Mouse (Mus musculus): ENCODE data around the gene Eef1a2. TPM values are rescaled to one million over a fixed set of nuclear protein-coding genes. Genes with fewer than 3 reads are reported as not detected.

Eef1a2 gene
- 219 and 425 TPM in 2 replicates for polyA plus RNA-seq (2021; fragmentation: Nextera tagmentation)
- long read RNA-seq, experiment 1, transcript Eef1a2-201 (8 exons, 2,084 nt), result major isoform, 6 of 14 reads
- long read RNA-seq, experiment 1, partial matches to known transcripts, result 7 of 14 reads
- long read RNA-seq, experiment 1, other reads (novel, unspliced or antisense), result 1 of 14 reads
- long read RNA-seq, experiment 2, partial matches to known transcripts, result 12 of 13 reads
- long read RNA-seq, experiment 2, other reads (novel, unspliced or antisense), result 1 of 13 reads

GRCm38 (mm10) chr2:181156248-181157121, at the start of gene Eef1a2:
Eef1a2 (minus strand) TSS chr2:181157014.

GRCm38 (mm10) chr2:181202422-181202821, 45.6 kb upstream of the Eef1a2 start, which contains the start of gene Ptk6:
Ptk6 (minus strand) TSS chr2:181202789.

GRCm38 (mm10) chr2:181187121-181188000, 30.5 kb upstream of the Eef1a2 start, which contains the start of gene Ppdpf:
Ppdpf (plus strand) TSS chr2:181187247.

GRCm38 (mm10) chr2:181134591-181135445, 22.0 kb downstream of the Eef1a2 start, which contains the start of gene Kcnq2:
Kcnq2 (minus strand) TSS chr2:181135300.

Other genes with a start within 250 kb of the Eef1a2 start
- gene Ythdf1, start 236.1 kb downstream of the Eef1a2 start, polyA plus RNA-seq (2021; fragmentation: Nextera tagmentation), result 5.8 and 19.1 TPM in 2 replicates
- gene Birc7, start 228.0 kb downstream of the Eef1a2 start, polyA plus RNA-seq (2021; fragmentation: Nextera tagmentation), result 0.17 and 0.36 TPM in 2 replicates
- 129 and 140 TPM in 2 replicates for gene Nkain4, start 202.3 kb downstream of the Eef1a2 start, polyA plus RNA-seq (2021; fragmentation: Nextera tagmentation)
- gene Arfgap1, start 189.8 kb downstream of the Eef1a2 start, polyA plus RNA-seq (2021; fragmentation: Nextera tagmentation), result 92.6 and 118 TPM in 2 replicates
- gene Col20a1, start 170.5 kb downstream of the Eef1a2 start, polyA plus RNA-seq (2021; fragmentation: Nextera tagmentation), result 0.10 and 0.13 TPM in 2 replicates
- gene Chrna4, start 113.5 kb downstream of the Eef1a2 start, polyA plus RNA-seq (2021; fragmentation: Nextera tagmentation), result 15.1 and 25.9 TPM in 2 replicates
- 23.0 and 89.4 TPM in 2 replicates for gene Kcnq2, start 21.7 kb downstream of the Eef1a2 start, polyA plus RNA-seq (2021; fragmentation: Nextera tagmentation)
- gene Ppdpf, start 30.2 kb upstream of the Eef1a2 start, polyA plus RNA-seq (2021; fragmentation: Nextera tagmentation), result 173 and 211 TPM in 2 replicates
- gene Ptk6, start 45.8 kb upstream of the Eef1a2 start, polyA plus RNA-seq (2021; fragmentation: Nextera tagmentation), result not detected in 2 replicates
- 0.08 and 0.12 TPM in 2 replicates for gene Srms, start 56.2 kb upstream of the Eef1a2 start, polyA plus RNA-seq (2021; fragmentation: Nextera tagmentation)
- 0.29 and 0.38 TPM in 2 replicates for gene Fndc11, start 63.0 kb upstream of the Eef1a2 start, polyA plus RNA-seq (2021; fragmentation: Nextera tagmentation)
- 0.16 and 0.29 TPM in 2 replicates for gene Helz2, start 85.0 kb upstream of the Eef1a2 start, polyA plus RNA-seq (2021; fragmentation: Nextera tagmentation)
- gene Gmeb2, start 131.0 kb upstream of the Eef1a2 start, polyA plus RNA-seq (2021; fragmentation: Nextera tagmentation), result 1.7 and 4.5 TPM in 2 replicates
- gene Stmn3, start 157.5 kb upstream of the Eef1a2 start, polyA plus RNA-seq (2021; fragmentation: Nextera tagmentation), result 1,269 and 1,330 TPM in 2 replicates
- 2.6 and 3.0 TPM in 2 replicates for gene Rtel1, start 162.7 kb upstream of the Eef1a2 start, polyA plus RNA-seq (2021; fragmentation: Nextera tagmentation)
- 20.7 and 23.8 TPM in 2 replicates for gene Zgpat, start 207.9 kb upstream of the Eef1a2 start, polyA plus RNA-seq (2021; fragmentation: Nextera tagmentation)
- 52.6 and 74.6 TPM in 2 replicates for gene Arfrp1, start 208.4 kb upstream of the Eef1a2 start, polyA plus RNA-seq (2021; fragmentation: Nextera tagmentation)
- 3.3 and 5.9 TPM in 2 replicates for gene Lime1, start 223.1 kb upstream of the Eef1a2 start, polyA plus RNA-seq (2021; fragmentation: Nextera tagmentation)

Data from left cerebral cortex, adult 6 months (tissue).